Mouse (Mus musculus) C2C12 (cell line): Measurements from ENCODE around the gene Fcnb. TPM values are rescaled to one million over a fixed set of nuclear protein-coding genes. Genes with fewer than 3 reads are reported as not detected.

Experiments
- H3K27me3 ChIP-seq: one replicate; pipeline ENCODE4 v1.6.1; 2011; ENCODE audit not compliant: control insufficient read depth, insufficient read depth, insufficient read length
- H3K36me3 ChIP-seq: one replicate; pipeline ENCODE4 v1.6.1; 2011; ENCODE audit not compliant: control insufficient read depth, insufficient read depth
- H3K4me3 ChIP-seq: one replicate; pipeline ENCODE4 v1.5.1; 2011; ENCODE audit warnings: mild to moderate bottlenecking, control low read depth; ENCODE audit not compliant: poor library complexity, insufficient read depth, severe bottlenecking
- H3K79me2 ChIP-seq: one replicate; pipeline ENCODE4 v1.6.1; 2011; ENCODE audit not compliant: control insufficient read depth, insufficient read depth
- H3K79me3 ChIP-seq: one replicate; pipeline ENCODE4 v1.6.1; 2011; ENCODE audit warnings: low read depth, control low read depth
- H3ac ChIP-seq: one replicate; pipeline ENCODE3; 2011; ENCODE audit warnings: low read depth; ENCODE audit not compliant: control insufficient read depth, insufficient read length
- CEBPB ChIP-seq: IDR thresholded peaks from one replicate; pipeline ENCODE4 v1.6.1; 2011; ENCODE audit warnings: low read depth, mild to moderate bottlenecking, control low read depth, moderate library complexity
- CTCF ChIP-seq: IDR thresholded peaks from one replicate; pipeline ENCODE4 v1.5.1; 2011; ENCODE audit not compliant: control insufficient read depth, insufficient read depth, insufficient read length
- FOSL1 ChIP-seq: IDR thresholded peaks from one replicate; pipeline ENCODE4 v1.8.0; 2011; ENCODE audit warnings: mild to moderate bottlenecking, low read length; ENCODE audit not compliant: poor library complexity, insufficient read depth, severe bottlenecking
- MAX ChIP-seq: IDR thresholded peaks from one replicate; pipeline ENCODE4 v1.6.1; 2011; ENCODE audit warnings: mild to moderate bottlenecking, control low read depth
- MYOD1 ChIP-seq: IDR thresholded peaks from one replicate; pipeline ENCODE4 v1.6.1; 2011; ENCODE audit warnings: low read depth; ENCODE audit not compliant: control insufficient read depth, insufficient read length
- MYOG ChIP-seq: IDR thresholded peaks from one replicate; pipeline ENCODE4 v1.6.1; 2011; ENCODE audit not compliant: control insufficient read depth, insufficient read length; ENCODE audit errors: extremely low read depth
- USF1 ChIP-seq: IDR thresholded peaks from one replicate; pipeline ENCODE4 v1.6.1; 2011; ENCODE audit warnings: low read depth, mild to moderate bottlenecking, control low read depth, moderate library complexity
- polyA plus RNA-seq: library from polyadenylated mRNA; unstranded; fragments of >200 nt; fragmentation: generic; extraction: Trizol; gene quantifications from one replicate; pipeline ENCODE4 v1.2.1, GENCODE M21; 2012; ENCODE audit warnings: missing spikeins

The Fcnb gene
- polyA plus RNA-seq, 1 experiment, result not detected

GRCm38 (mm10) chr2:28120342-28120741 is 35.7 kb upstream of the Fcnb start:
- Histone ChIP-seq H3K79me2 (no peaks in the 10 kb centered on the region), H3K79me3 (no peaks in the 10 kb centered on the region), H3K4me3 (no peak overlapping the region), H3ac (no peak overlapping the region), H3K36me3 (no peaks in the 10 kb centered on the region), H3K27me3 (peaks cover 25% of the 10 kb centered on the region)
- TF ChIP-seq MAX, result no peak
- no peak for TF ChIP-seq MYOD1
- TF ChIP-seq MYOG, result no peak
- TF ChIP-seq FOSL1, result no peak
- no peak for TF ChIP-seq USF1

- Histone ChIP-seq H3K36me3 (no peaks in the 10 kb centered on the region), H3K27me3 (peaks cover 36% of the 10 kb centered on the region), H3ac (no peak overlapping the region), H3K4me3 (no peak overlapping the region), H3K79me3 (no peaks in the 10 kb centered on the region), H3K79me2 (no peaks in the 10 kb centered on the region)
- TF ChIP-seq FOSL1, result no peak
- TF ChIP-seq USF1, result no peak
- no peak for TF ChIP-seq MAX
- TF ChIP-seq MYOD1, result no peak
- TF ChIP-seq CTCF, result no peak
- no peak for TF ChIP-seq MYOG
- TF ChIP-seq CEBPB, result no peak
Measured at GRCm38 (mm10) chr2:28118518-28119116, 33.9 kb upstream of the Fcnb start.

- Histone ChIP-seq H3K27me3 (peaks cover 38% of the 10 kb centered on the region), H3K79me2 (no peaks in the 10 kb centered on the region)
- no peak for TF ChIP-seq MYOD1
- no peak for TF ChIP-seq MAX
- no peak for TF ChIP-seq CTCF
- TF ChIP-seq USF1, result no peak
- TF ChIP-seq MYOG, result no peak
- TF ChIP-seq CEBPB, result no peak
- no peak for TF ChIP-seq FOSL1
Measured at GRCm38 (mm10) chr2:28117490-28118308, 33.0 kb upstream of the Fcnb start.

GRCm38 (mm10) chr2:28108763-28109162 is 24.1 kb upstream of the Fcnb start:
- Histone ChIP-seq H3K36me3 (no peaks in the 10 kb centered on the region), H3K79me2 (no peaks in the 10 kb centered on the region), H3K4me3 (no peak overlapping the region), H3K27me3 (peaks cover 47% of the 10 kb centered on the region), H3ac (no peak overlapping the region), H3K79me3 (no peaks in the 10 kb centered on the region)
- TF ChIP-seq MYOG, result no peak

More at GRCm38 (mm10) chr2:28117490-28118308, 33.0 kb upstream of the Fcnb start:
- no peak overlapping the region for H3ac ChIP-seq
- no peaks in the 10 kb centered on the region for H3K36me3 ChIP-seq
- no peaks in the 10 kb centered on the region for H3K79me3 ChIP-seq
- no peak overlapping the region for H3K4me3 ChIP-seq

- Histone ChIP-seq H3ac (no peak overlapping the region), H3K4me3 (no peak overlapping the region), H3K27me3 (peaks cover 31% of the 10 kb centered on the region), H3K79me3 (no peaks in the 10 kb centered on the region), H3K79me2 (no peaks in the 10 kb centered on the region), H3K36me3 (no peaks in the 10 kb centered on the region)
- TF ChIP-seq MYOD1 (no peak), USF1 (no peak), MYOG (no peak), FOSL1 (no peak), CTCF (no peak), CEBPB (no peak)
Measured at GRCm38 (mm10) chr2:28106002-28106401, 21.3 kb upstream of the Fcnb start.

- Histone ChIP-seq H3K79me3 (no peaks in the 10 kb centered on the region), H3K36me3 (no peaks in the 10 kb centered on the region), H3K27me3 (peaks cover 36% of the 10 kb centered on the region), H3ac (no peak overlapping the region), H3K4me3 (no peak overlapping the region), H3K79me2 (no peaks in the 10 kb centered on the region)
- TF ChIP-seq FOSL1 (no peak), USF1 (no peak), MYOD1 (no peak), MAX (no peak), CTCF (no peak), MYOG (no peak), CEBPB (no peak)
Measured at GRCm38 (mm10) chr2:28103653-28104052, 19.0 kb upstream of the Fcnb start.
